Comparison of ENCODE assay signal across 11 mouse cellular contexts in genomic region chr19:58968731-58969506, GRCm38 (mm10). TPM values are rescaled to one million over a fixed set of nuclear protein-coding genes. Genes with fewer than 3 reads are reported as not detected.
DNase-seq lines count a peak whose midpoint lies in the region; ATAC-seq lines count a peak whose summit lies in the region.
"Had no signal": no experiment of that assay in that cellular context is flagged by ENCODE, and none has a peak within 500 bp of the region (broad histone marks: within the 10 kb centered on the region; RNA-seq: fewer than 3 reads in every experiment).

No protein-coding gene starts in this region.

- 21% methylated on average over 15 of the region's 15 CpGs for WGBS in midbrain, embryonic 11.5 days
- WGBS in midbrain, embryonic 13.5 days, result 9% methylated on average over 15 of the region's 15 CpGs
- WGBS in forebrain, embryonic 16.5 days, result 7% methylated on average over 15 of the region's 15 CpGs
- WGBS in stomach, embryonic 16.5 days, result 22% methylated on average over 15 of the region's 15 CpGs

- no peaks in the 10 kb centered on the region for H3K36me3 ChIP-seq in midbrain, embryonic 11.5 days (ENCODE audit: control insufficient read depth, insufficient read depth, low read length)
- no peaks in the 10 kb centered on the region for H3K36me3 ChIP-seq in midbrain, embryonic 13.5 days
- 0 out of 2 replicates have a peak, but pooled peaks cover 3% of the 10 kb centered on the region for H3K36me3 ChIP-seq in forebrain, embryonic 16.5 days (ENCODE audit: control insufficient read depth, insufficient read depth)
- H3K36me3 ChIP-seq in stomach, embryonic 16.5 days (ENCODE audit: control insufficient read depth, insufficient read depth, low read length), result no peaks in the 10 kb centered on the region
- H3K36me3 ChIP-seq: heart, embryonic 15.5 days; limb, embryonic 12.5 days had no signal

- H3K4me3 ChIP-seq in midbrain, embryonic 11.5 days (ENCODE audit: low read depth, low read length), result no peak overlapping the region
- no peak overlapping the region for H3K4me3 ChIP-seq in midbrain, embryonic 13.5 days (replicated peaks)
- no peak overlapping the region for H3K4me3 ChIP-seq in forebrain, embryonic 16.5 days (replicated peaks; ENCODE audit: low read length)
- no peak overlapping the region for H3K4me3 ChIP-seq in stomach, embryonic 16.5 days (replicated peaks; ENCODE audit: low read length)
- H3K4me3 ChIP-seq: heart, embryonic 15.5 days; limb, embryonic 12.5 days had no signal

- H3K9ac ChIP-seq in midbrain, embryonic 11.5 days (ENCODE audit: low read length), result no peak overlapping the region
- no peak overlapping the region for H3K9ac ChIP-seq in midbrain, embryonic 13.5 days (replicated peaks)
- no peak overlapping the region for H3K9ac ChIP-seq in forebrain, embryonic 16.5 days (replicated peaks; ENCODE audit: low read depth, low read length)
- H3K9ac ChIP-seq in stomach, embryonic 16.5 days (ENCODE audit: low read length), result 0 out of 2 replicates have a peak overlapping the region, but pooled peaks have one; percentile 25
- H3K9ac ChIP-seq: heart, embryonic 15.5 days; limb, embryonic 12.5 days had no signal

- peaks cover 8% of the 10 kb centered on the region for H3K4me1 ChIP-seq in midbrain, embryonic 11.5 days (ENCODE audit: control insufficient read depth, insufficient read depth, low read length)
- peaks cover 9% of the 10 kb centered on the region for H3K4me1 ChIP-seq in midbrain, embryonic 13.5 days (replicated peaks)
- peaks cover 9% of the 10 kb centered on the region; the same call in 1 of the 2 replicates for H3K4me1 ChIP-seq in forebrain, embryonic 16.5 days (replicated peaks; ENCODE audit: control insufficient read depth, insufficient read depth, low read length)
- H3K4me1 ChIP-seq in stomach, embryonic 16.5 days (ENCODE audit: control insufficient read depth, insufficient read depth, low read length), result peaks cover 8% of the 10 kb centered on the region; the same call in 1 of the 2 replicates
- H3K4me1 ChIP-seq: heart, embryonic 15.5 days had no signal

- DNase-seq in midbrain, embryonic 11.5 days (ENCODE audit: low spot score, missing footprints), result peak; percentile 85
- DNase-seq in cerebellum, postnatal 10 days, result peak; percentile 68 to 69
- DNase-seq in kidney, adult 8-10 months, result no peak
- DNase-seq in adrenal gland, postnatal 4 days (ENCODE audit: low spot score in 2 of 2), result no peak

- peaks cover 66% of the 10 kb centered on the region for H3K27me3 ChIP-seq in midbrain, embryonic 11.5 days (ENCODE audit: control insufficient read depth, insufficient read depth, low read length)
- peaks cover 81% of the 10 kb centered on the region for H3K27me3 ChIP-seq in midbrain, embryonic 13.5 days
- no peaks in the 10 kb centered on the region for H3K27me3 ChIP-seq in forebrain, embryonic 16.5 days (replicated peaks; ENCODE audit: control insufficient read depth, insufficient read depth, low read length)
- no peaks in the 10 kb centered on the region for H3K27me3 ChIP-seq in stomach, embryonic 16.5 days (ENCODE audit: control insufficient read depth, insufficient read depth, low read length)

- no peaks in the 10 kb centered on the region for H3K9me3 ChIP-seq in midbrain, embryonic 11.5 days (ENCODE audit: control insufficient read depth, low read length)
- no peaks in the 10 kb centered on the region for H3K9me3 ChIP-seq in midbrain, embryonic 13.5 days
- H3K9me3 ChIP-seq in forebrain, embryonic 16.5 days (ENCODE audit: control insufficient read depth, low read length), result no peaks in the 10 kb centered on the region
- no peaks in the 10 kb centered on the region for H3K9me3 ChIP-seq in stomach, embryonic 16.5 days (replicated peaks; ENCODE audit: control insufficient read depth, low read length)
- H3K9me3 ChIP-seq: heart, embryonic 15.5 days; limb, embryonic 12.5 days had no signal

- no peak for ATAC-seq in midbrain, embryonic 11.5 days (ENCODE audit: low FRiP score)
- no peak for ATAC-seq in midbrain, embryonic 13.5 days
- ATAC-seq in forebrain, embryonic 16.5 days, result peak; percentile 84
- no peak for ATAC-seq in stomach, embryonic 16.5 days (ENCODE audit: insufficient read depth, low FRiP score)
- ATAC-seq: lung, postnatal 0 days had no signal

- H3K4me2 ChIP-seq in midbrain, embryonic 11.5 days, result peak overlapping the region; percentile 23
- H3K4me2 ChIP-seq in midbrain, embryonic 13.5 days (replicated peaks), result no peak overlapping the region
- H3K4me2 ChIP-seq in forebrain, embryonic 16.5 days (ENCODE audit: low read length), result no peak overlapping the region
- H3K4me2 ChIP-seq in stomach, embryonic 16.5 days (ENCODE audit: low read depth, low read length), result peak overlapping the region; percentile 14; the same call in 1 of the 2 replicates
- H3K4me2 ChIP-seq: heart, embryonic 15.5 days; limb, embryonic 12.5 days had no signal

- H3K27ac ChIP-seq in midbrain, embryonic 11.5 days (ENCODE audit: low read depth, low read length), result no peak overlapping the region
- no peak overlapping the region for H3K27ac ChIP-seq in midbrain, embryonic 13.5 days
- H3K27ac ChIP-seq in forebrain, embryonic 16.5 days (ENCODE audit: low read length), result peak overlapping the region; percentile 3
- H3K27ac ChIP-seq in stomach, embryonic 16.5 days (ENCODE audit: low read length), result no peak overlapping the region
- H3K27ac ChIP-seq: heart, embryonic 15.5 days; limb, embryonic 12.5 days had no signal

RNA-seq across cellular contexts. Expression of gene Hspa12a, which starts 25.5 kb away (rescaled TPM):
- 9.3 and 10.6 TPM in 2 replicates for polyA plus RNA-seq in midbrain, embryonic 11.5 days (2014; fragmentation: Nextera tagmentation; extraction: Ambion mirVana)
- 30.1 and 35.4 TPM in 2 replicates for polyA plus RNA-seq in midbrain, embryonic 13.5 days (2015; fragmentation: Nextera tagmentation; extraction: Ambion mirVana)
- polyA plus RNA-seq in forebrain, embryonic 16.5 days (2015; fragmentation: Nextera tagmentation; extraction: Ambion mirVana), result 67.5 and 69.7 TPM in 2 replicates
- polyA plus RNA-seq in stomach, embryonic 16.5 days (2015; fragmentation: Nextera tagmentation; extraction: Ambion mirVana), result 5.4 and 6.0 TPM in 2 replicates
- total RNA-seq in adrenal gland, postnatal 4 days (2021), result 10 to 100 TPM; 76.5 to 78.5 TPM

RNA-seq across cellular contexts. Expression of gene Eno4, which starts 25.7 kb away (rescaled TPM):
- polyA plus RNA-seq in midbrain, embryonic 11.5 days (2014; fragmentation: Nextera tagmentation; extraction: Ambion mirVana), result 0.39 and 0.45 TPM in 2 replicates
- 0.61 and 0.66 TPM in 2 replicates for polyA plus RNA-seq in midbrain, embryonic 13.5 days (2015; fragmentation: Nextera tagmentation; extraction: Ambion mirVana)
- 1.6 and 1.7 TPM in 2 replicates for polyA plus RNA-seq in forebrain, embryonic 16.5 days (2015; fragmentation: Nextera tagmentation; extraction: Ambion mirVana)
- 0.21 and 0.51 TPM in 2 replicates for polyA plus RNA-seq in stomach, embryonic 16.5 days (2015; fragmentation: Nextera tagmentation; extraction: Ambion mirVana)
- total RNA-seq in adrenal gland, postnatal 4 days (2021), result under 1 TPM; 0.31 to 0.45 TPM
- polyA plus RNA-seq: spleen, adult 2 months had no signal

Comparison
In these comparisons a context has a peak if more than half of its experiments do, and no peak if none do; other contexts are left out.
1. H3K4me2 ChIP-seq: peak in midbrain, embryonic 11.5 days (single experiment) and stomach, embryonic 16.5 days (single experiment); none in midbrain, embryonic 13.5 days (single experiment) and forebrain, embryonic 16.5 days (single experiment).
2. DNase-seq: peak in midbrain, embryonic 11.5 days (single experiment) and cerebellum, postnatal 10 days (2 of 2); none in kidney, adult 8-10 months (0 of 2) and adrenal gland, postnatal 4 days (0 of 2).